Mouse (Mus musculus): ENCODE measurements around the gene Fbxl13.
"Not testable (repeated sequence)": the region's sequence is repeated elsewhere in the genome, so short reads cannot be mapped to it uniquely, and the experiment has no call there.

Fbxl13 gene

GRCm38 (mm10) chr5:21658038-21658437 lies 12.6 kb upstream of the Fbxl13 start:
- no peak for DNase-seq (ENCODE audit: extremely low read depth, low read depth, low spot score)

DNA sequence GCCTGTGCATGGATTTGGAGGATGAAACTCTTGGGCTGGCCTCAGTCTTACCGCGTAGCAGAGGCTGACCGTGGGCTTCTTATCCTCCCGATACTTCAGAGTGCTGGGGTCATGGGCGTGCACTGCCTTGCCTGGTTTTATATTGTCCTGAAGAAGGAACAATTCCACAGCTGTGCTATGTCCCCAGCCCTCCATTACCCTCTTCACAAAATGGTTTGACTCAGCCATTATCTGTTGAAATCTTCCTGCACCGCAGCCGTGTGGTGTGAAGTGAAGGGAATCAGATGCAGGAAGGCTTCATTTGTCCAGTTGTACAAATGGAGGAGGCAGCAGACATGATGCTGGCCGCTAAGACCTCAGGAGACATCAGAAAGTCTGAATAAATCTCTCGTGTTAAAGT lies 11.5 kb upstream of the Fbxl13 start:
- no peak for DNase-seq (ENCODE audit: extremely low read depth, low read depth, low spot score)

- DNase-seq (ENCODE audit: extremely low read depth, low read depth, low spot score), result no peak
Observed at GRCm38 (mm10) chr5:21651885-21652612, 6.6 kb upstream of the Fbxl13 start.

- no peak for DNase-seq (ENCODE audit: extremely low read depth, low read depth, low spot score)
Observed at GRCm38 (mm10) chr5:21650736-21651135, 5.3 kb upstream of the Fbxl13 start.

DNA sequence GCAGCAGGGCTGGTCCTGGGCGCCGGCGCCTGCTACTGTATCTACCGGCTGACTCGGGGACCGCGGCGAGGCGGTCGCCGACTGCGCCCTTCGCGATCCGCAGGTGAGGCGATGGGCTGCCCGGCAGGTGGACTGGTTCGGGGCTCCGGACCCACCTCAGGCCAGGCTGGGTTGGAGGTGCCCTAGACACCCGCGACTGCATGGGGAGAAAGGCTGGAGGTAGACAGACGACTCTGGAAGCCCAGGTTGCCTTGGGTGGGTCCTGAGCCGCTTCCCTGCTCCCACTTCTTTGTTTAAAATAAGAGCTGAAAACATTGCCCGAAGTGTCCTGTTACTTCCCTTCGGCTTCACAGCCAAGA lies 678 bp upstream of the Fbxl13 start:
- DNase-seq (ENCODE audit: extremely low read depth, low read depth, low spot score), result no peak

- DNase-seq (ENCODE audit: extremely low read depth, low read depth, low spot score), result no peak
Observed at GRCm38 (mm10) chr5:21644891-21645438, 469 bp downstream of the Fbxl13 start.

- no peak for DNase-seq (ENCODE audit: extremely low read depth, low read depth, low spot score)
Observed at GRCm38 (mm10) chr5:21643606-21644005, 1.8 kb downstream of the Fbxl13 start.

DNA sequence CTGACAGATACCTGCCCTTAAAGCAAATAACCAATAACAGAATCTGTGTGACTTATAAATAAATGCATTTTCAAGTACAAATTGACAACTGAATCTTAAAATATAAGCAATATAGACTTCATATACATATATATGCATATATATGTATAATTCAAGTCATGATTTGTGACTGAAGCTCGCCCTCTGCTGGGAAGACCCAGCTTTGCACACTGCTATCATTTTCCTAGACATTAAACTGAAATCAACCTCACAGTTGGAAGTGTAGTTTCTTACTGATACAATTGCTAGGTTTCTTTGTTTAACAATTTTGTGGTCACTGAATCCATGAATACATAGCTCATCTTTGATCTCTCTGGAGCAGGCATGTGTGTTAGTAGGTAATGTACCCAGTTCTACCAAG lies 4.5 kb downstream of the Fbxl13 start:
- DNase-seq (ENCODE audit: extremely low read depth, low read depth, low spot score), result no peak

DNA sequence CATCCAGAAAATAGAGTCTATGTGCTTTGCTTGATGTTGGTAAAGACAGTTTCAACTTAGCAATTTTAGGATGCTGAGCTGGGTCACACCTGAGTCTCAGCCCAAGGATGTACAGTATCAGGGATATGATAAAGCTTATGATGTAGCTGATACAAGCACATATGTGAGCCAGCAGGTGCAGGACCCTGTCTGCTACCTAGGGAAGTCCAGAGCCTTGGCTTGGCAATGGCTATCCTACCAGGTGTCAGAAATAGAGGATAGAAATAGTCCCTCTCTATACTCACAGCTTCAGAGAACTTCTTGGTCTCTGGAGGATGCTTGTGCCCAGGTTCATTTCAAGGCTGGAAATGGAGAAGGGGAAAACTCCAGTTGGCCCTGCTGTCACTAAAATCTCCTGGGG lies 19.5 kb downstream of the Fbxl13 start:
- DNase-seq (ENCODE audit: extremely low read depth, low read depth, low spot score), result no peak

DNA sequence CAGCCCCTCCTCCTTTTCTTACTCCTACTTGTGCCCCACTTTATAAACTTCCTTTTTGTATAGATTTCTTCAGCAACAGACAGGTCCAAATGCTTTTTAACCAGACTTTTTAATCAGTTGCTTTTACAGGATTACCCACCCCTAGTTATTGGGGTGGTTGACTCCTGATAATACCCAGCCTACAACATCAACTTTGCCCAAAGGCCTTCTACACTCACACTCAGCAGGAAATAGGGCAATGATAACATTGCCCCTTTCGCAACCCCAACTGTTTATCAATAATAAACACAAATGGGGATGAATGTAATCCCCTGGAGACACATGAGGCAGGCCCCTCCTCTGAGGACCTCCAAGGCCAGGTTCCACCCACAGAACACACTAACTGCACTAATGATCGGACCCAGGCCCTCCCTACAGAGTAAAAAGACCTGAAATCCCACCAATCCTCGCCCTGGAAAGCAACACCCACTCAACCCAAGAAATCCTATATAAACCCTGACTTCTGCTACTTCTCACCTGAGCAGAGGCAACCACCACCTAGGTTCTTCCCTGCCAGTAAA lies 28.9 kb downstream of the Fbxl13 start:
- no peak for DNase-seq (ENCODE audit: extremely low read depth, low read depth, low spot score)

- DNase-seq (ENCODE audit: extremely low read depth, low read depth, low spot score), result not testable (repeated sequence)
Observed at GRCm38 (mm10) chr5:21614299-21614698, 31.1 kb downstream of the Fbxl13 start.

GRCm38 (mm10) chr5:21610996-21611395 lies 34.4 kb downstream of the Fbxl13 start:
- DNase-seq (ENCODE audit: extremely low read depth, low read depth, low spot score), result no peak

GRCm38 (mm10) chr5:21608311-21609304 lies 36.8 kb downstream of the Fbxl13 start:
- no peak for DNase-seq (ENCODE audit: extremely low read depth, low read depth, low spot score)

DNA sequence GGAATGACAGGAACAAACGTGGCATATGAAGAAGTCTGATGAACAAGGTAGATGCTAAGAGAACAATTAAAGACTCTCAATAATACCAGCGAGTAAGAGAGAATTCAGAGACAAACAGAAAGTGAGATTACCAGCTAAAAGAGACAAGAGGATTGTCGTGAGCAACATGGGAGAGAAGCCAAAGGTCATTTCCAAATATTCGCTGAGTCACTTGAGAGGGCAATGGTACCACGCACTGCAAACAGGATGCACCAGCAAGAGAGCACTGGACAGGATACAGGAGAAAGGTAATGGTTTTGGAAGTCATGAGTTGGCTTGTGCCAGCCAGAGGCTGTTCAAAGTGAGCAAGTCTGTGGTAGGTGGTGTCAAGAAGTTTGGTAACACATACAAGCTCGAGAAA lies 39.5 kb downstream of the Fbxl13 start:
- no peak for DNase-seq (ENCODE audit: extremely low read depth, low read depth, low spot score)

GRCm38 (mm10) chr5:21599961-21600360 lies 45.5 kb downstream of the Fbxl13 start:
- no peak for DNase-seq (ENCODE audit: extremely low read depth, low read depth, low spot score)

- not testable (repeated sequence) for DNase-seq (ENCODE audit: extremely low read depth, low read depth, low spot score)
Observed at GRCm38 (mm10) chr5:21599536-21599935, 45.9 kb downstream of the Fbxl13 start.

GRCm38 (mm10) chr5:21593201-21593709 lies 52.2 kb downstream of the Fbxl13 start:
- no peak for DNase-seq (ENCODE audit: extremely low read depth, low read depth, low spot score)

DNA sequence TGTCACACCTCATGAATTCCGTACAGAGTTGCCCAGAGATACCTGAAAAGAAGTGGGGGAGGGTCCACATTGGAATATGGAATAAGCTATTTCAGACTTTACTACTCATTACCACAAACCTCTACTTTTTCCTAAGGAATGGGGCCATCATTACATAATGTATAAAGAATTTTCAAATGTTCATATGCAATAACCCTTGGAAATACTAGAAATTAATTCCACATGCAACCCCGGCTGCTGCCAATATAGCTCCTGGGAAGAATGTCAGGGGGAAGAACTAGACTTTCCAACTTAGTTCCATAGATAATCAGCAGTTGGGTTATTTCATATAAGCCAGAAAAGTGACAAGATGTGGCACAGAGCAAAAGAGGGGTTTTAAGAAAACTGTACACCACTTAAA lies 53.3 kb downstream of the Fbxl13 start:
- no peak for DNase-seq (ENCODE audit: extremely low read depth, low read depth, low spot score)

GRCm38 (mm10) chr5:21588220-21588619 lies 57.2 kb downstream of the Fbxl13 start:
- DNase-seq (ENCODE audit: extremely low read depth, low read depth, low spot score), result no peak

DNA sequence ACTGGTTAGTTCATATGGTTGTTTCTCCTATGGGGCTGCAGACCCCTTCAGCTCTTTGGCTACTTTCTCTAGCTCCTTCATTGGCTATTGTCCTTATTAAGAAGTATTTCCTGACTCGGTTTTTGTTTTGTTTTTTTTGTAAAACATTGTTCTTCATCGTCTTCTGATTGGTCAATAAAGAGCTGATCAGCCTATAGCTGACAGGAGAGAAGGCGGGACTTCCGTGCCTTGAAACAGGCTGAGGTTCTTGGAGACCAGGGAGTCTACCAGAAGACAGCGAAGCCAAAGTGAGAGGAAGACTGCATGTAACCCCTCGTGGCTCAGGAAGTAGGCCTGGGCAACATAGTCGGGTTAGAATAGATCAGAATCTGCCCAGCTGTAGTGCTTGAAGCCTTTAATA lies 57.8 kb downstream of the Fbxl13 start:
- no peak for DNase-seq (ENCODE audit: extremely low read depth, low read depth, low spot score)

GRCm38 (mm10) chr5:21586763-21587162 lies 58.7 kb downstream of the Fbxl13 start:
- DNase-seq (ENCODE audit: extremely low read depth, low read depth, low spot score), result no peak

All from fat pad, adult 2 months (tissue).